Mouse (Mus musculus) embryonic fibroblast, embryonic 13.5 days (primary cell): ENCODE measurements around the gene Ncbp2. TPM values are rescaled to one million over a fixed set of nuclear protein-coding genes. Genes with fewer than 3 reads are reported as not detected.

ENCODE experiments used
- H3K27ac ChIP-seq: 2 replicates; pipeline ENCODE4 v1.5.1; 2012; ENCODE audit warnings: low read length, control low read depth, inconsistent platforms; ENCODE audit not compliant: insufficient read depth
- H3K4me1 ChIP-seq: 2 replicates; pipeline ENCODE4 v1.6.1; 2011; ENCODE audit warnings: low read length; ENCODE audit not compliant: control insufficient read depth, insufficient read depth
- H3K4me3 ChIP-seq: 2 replicates; pipeline ENCODE4 v1.5.1; 2011; ENCODE audit warnings: mild to moderate bottlenecking, control low read depth, low read length; ENCODE audit not compliant: insufficient read depth
- CTCF ChIP-seq: IDR thresholded peaks from 2 replicates; pipeline ENCODE4 v1.5.1; 2011; ENCODE audit warnings: mild to moderate bottlenecking, control low read depth, low read length, moderate library complexity, borderline replicate concordance; ENCODE audit not compliant: insufficient read depth
- POLR2A ChIP-seq: IDR thresholded peaks from 2 replicates; pipeline ENCODE4 v1.6.1; 2011; ENCODE audit warnings: low read depth, mild to moderate bottlenecking, control low read depth, low read length, moderate library complexity
- polyA plus RNA-seq: library from polyadenylated mRNA; stranded (reverse); fragments of >200 nt; gene quantifications from 2 replicates; pipeline ENCODE4 v1.2.4, GENCODE M21; 2011; ENCODE audit warnings: low read depth; ENCODE audit not compliant: missing spikeins, insufficient read length

The Ncbp2 gene
- polyA plus RNA-seq, 1 experiment, result 73.8 TPM

DNA sequence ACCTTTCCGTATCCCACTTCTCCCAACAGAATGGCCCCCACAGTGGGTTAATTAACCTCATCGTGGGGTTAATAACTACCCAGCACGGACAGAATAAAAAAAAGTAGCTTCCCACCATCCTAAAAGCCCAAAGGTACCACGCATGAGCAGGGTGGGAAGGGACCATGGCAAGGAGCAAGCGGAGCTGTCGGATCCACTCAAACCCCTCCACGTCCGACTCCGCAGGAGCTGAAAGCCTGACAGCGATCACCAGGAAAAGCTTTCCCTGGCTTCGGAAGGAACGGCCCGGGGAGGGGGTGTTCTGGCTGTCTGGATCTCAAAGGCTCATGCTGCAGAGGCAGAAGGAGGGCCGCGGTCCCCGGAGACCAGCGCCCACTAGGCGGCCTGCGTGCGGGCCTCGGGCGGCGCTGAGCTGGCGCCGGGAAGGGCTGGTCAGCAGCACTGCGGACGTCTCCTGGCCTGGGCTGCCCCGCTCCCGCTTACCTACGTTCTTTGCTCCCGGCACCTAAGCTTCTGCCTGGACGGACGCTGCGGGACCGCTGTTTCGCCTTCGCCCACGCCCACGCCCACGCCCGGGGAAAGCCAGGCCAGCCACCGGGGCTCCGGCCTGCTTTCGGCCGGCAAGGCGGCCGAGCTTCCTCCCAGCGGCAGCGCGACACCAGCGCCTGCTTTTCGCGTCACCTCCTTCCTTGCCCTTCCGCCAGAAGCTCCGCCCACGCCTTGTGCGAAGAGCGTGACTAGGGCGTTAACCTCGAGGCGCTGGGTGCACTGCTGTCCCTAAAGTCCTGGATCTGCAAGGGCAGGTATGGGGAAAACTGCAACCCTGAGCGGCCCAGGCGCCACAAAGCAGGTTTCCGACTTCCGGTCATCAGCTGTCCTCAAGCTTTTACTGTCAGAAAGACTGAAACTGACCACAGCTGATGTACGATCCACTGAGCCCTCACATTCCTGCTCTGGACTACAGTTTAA lies 54.5 kb downstream of the Ncbp2 start, which contains the start of gene Senp5:
Senp5 (minus strand) TSS at position 779 of the 969 bp plus-strand sequence.
- Histone ChIP-seq H3K4me1 (0 out of 2 replicates have a peak, but pooled peaks cover 3% of the 10 kb centered on the region), H3K4me3 (peak within 1 kb of the TSS; percentile 100), H3K27ac (peak within 1 kb of the TSS; percentile 70)
- peak; percentile 97 for TF ChIP-seq POLR2A
- TF ChIP-seq CTCF, result no peak

DNA sequence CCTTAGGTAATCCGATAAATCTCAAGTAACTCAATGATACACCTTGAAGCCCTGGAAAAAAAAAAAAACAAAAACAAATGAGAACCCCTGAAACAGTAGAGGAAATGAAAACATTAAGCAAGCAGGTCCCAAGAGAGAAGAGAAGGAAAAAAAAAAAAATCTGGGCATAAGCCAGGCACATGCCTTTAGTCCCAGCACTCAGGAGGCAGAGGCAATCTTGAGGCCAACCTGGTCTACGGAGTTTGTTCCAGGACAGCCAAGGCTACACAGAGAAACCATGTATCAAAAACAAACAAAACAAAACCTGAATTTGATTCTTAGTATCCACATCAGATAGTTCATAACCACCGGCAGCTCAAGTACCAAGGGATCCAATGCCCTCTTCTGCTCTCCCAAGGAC lies 56.4 kb downstream of the Ncbp2 start:
- Histone ChIP-seq H3K4me3 (no peak overlapping the region), H3K27ac (no peak overlapping the region), H3K4me1 (no peaks in the 10 kb centered on the region)
- no peak for TF ChIP-seq POLR2A
- no peak for TF ChIP-seq CTCF

DNA sequence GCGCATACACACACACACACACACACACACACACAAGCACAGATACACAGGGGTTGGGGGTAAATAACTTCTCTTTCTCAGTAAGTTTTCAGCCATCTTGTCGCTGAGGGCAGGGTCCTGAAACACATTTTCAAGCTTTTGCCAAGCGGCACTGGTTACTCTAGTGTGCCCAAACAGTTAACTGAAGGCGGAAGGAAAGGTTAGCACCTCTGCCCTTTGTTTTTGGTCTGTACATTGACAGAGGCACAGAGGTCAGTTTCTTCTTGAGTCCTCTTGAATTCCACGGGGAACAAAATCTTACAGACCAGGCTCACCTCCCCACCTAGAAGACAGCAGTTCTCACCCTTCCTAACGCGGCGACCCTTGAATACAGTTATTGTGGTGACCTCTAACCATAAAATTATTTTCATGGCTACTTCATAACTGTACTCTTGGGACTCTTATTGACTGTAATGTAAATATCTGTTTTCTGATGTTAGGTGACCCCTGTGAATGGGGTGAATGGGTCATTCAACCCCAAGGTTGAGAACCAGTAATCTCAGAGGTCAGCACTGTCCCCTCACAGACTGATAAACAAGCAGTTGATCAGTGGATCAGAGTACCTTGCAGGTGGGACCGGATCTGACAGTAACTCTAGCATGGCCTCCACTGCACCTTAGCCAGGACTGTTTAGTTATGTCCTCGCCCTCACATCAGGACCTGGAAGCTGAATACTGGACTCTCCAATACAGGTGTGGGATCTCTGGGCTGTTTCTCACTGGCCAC lies 60.4 kb downstream of the Ncbp2 start:
- Histone ChIP-seq H3K4me3 (no peak overlapping the region), H3K4me1 (no peaks in the 10 kb centered on the region), H3K27ac (no peak overlapping the region)
- TF ChIP-seq CTCF (no peak), POLR2A (no peak)

DNA sequence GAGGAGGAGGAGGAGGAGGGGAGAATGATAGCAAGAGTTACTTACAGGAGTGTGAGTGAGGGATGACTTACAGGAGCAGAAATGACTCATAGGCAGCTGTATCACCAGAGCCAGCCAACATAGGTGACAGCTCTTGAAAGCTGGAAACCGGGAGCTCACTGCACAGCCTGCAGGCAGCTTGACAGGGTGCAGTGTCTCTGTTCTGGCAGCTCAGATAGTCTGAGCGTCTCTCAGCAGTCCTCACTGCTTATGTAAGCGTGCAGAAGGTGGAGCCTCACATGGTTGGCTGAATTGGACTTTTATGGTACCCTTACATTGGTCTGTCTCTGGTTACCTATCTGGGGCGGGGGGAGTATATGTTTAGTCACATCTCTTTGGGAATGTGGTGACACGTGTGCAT lies 61.6 kb downstream of the Ncbp2 start:
- Histone ChIP-seq H3K4me1 (no peaks in the 10 kb centered on the region), H3K4me3 (no peak overlapping the region), H3K27ac (no peak overlapping the region)
- TF ChIP-seq POLR2A (peak; percentile 38; the same call in 1 of the 2 replicates), CTCF (no peak)

DNA sequence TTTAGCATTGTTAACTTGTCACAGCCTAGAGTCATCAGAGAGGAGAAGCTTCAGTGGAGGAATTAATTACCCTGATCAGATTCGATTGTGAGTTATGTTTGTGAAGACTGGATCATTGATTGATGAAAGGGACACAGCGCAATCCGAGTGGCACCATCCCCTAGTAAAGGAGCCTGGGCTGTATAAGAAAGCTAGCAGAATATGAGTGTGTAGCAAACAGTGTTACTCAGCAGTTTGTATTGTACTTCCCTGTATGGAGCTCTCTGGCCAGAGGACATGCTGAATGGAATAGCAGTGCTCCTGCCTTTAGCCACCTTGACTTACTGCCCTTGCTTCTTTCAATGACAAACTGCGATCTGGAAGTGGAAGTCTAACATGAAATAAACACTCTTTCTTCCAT lies 62.0 kb downstream of the Ncbp2 start:
- Histone ChIP-seq H3K4me3 (no peak overlapping the region), H3K27ac (no peak overlapping the region), H3K4me1 (no peaks in the 10 kb centered on the region)
- TF ChIP-seq CTCF (no peak), POLR2A (no peak)

Other genes starting within 250 kb of the Ncbp2 start
- gene Meltf, start 69.7 kb upstream of the Ncbp2 start, polyA plus RNA-seq, result not detected in 2 replicates
- not detected in 2 replicates for gene Pigz, start 14.7 kb upstream of the Ncbp2 start, polyA plus RNA-seq
- 16.8 and 19.0 TPM in 2 replicates for gene 0610012G03Rik, start within 50 bp of the Ncbp2 start, polyA plus RNA-seq
- 54.9 and 72.1 TPM in 2 replicates for gene Senp5, start 54.8 kb downstream of the Ncbp2 start, polyA plus RNA-seq
- 61.3 and 61.4 TPM in 2 replicates for gene Pak2, start 130.8 kb downstream of the Ncbp2 start, polyA plus RNA-seq
- 53.3 and 54.0 TPM in 2 replicates for gene Pigx, start 151.2 kb downstream of the Ncbp2 start, polyA plus RNA-seq
- 9.2 and 10.9 TPM in 2 replicates for gene Cep19, start 151.3 kb downstream of the Ncbp2 start, polyA plus RNA-seq
- gene Nrros, start 217.1 kb downstream of the Ncbp2 start, polyA plus RNA-seq, result 0.60 TPM in 1 of 2 replicates, not detected in the other
- not detected in 2 replicates for gene Bex6, start 231.3 kb downstream of the Ncbp2 start, polyA plus RNA-seq